Mouse (Mus musculus) fat pad, adult 2 months (tissue): ENCODE results near the gene Runx2.

Source experiments
- DNase-seq: peaks from one replicate; pipeline ENCODE4 v3.0.0-alpha.2; 2011; ENCODE audit warnings: low read depth, low spot score; ENCODE audit errors: extremely low read depth

Runx2 gene

DNA sequence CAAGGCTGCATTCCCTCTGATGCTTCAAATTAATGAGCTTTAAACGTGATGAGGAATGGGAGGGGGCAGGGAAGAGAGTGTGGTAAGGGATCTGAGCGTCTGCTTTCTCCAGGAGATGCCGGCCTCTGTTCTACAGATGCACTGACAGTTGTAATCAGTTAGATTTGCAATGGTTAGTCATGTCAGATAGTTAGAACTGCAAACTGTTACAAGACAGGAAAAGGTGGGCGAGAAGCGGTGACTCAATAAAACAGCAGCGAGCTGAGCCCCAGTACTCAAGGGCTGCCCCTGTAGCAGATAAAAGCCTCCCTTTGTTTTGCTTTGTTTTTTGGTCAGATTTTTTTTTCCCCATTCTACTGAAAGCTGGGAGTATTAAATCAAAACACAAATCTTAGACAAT, 96.6 kb downstream of the Runx2 start:
- DNase-seq, result no peak

GRCm38 (mm10) chr17:44714116-44714515, 100.5 kb downstream of the Runx2 start:
- no peak for DNase-seq

DNA sequence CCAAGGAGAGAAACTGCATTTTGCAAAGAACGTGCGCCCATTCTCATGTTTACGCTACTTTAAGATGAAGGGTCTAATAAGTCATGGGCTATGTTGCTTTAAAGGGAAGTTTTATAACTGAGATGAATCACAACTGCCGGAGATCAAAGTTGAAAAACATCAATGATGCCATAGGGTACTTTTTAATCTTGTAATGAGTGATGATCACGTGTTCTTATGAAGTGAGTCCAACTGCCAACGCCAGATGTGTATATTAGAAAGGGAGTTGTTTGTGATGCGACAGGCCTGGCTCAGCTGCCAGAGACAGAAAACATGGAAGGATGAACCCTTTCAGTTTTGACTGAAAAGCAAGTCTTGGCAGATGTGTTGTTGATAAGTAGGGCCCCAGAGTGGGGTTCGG, 101.2 kb downstream of the Runx2 start:
- DNase-seq, result no peak

DNA sequence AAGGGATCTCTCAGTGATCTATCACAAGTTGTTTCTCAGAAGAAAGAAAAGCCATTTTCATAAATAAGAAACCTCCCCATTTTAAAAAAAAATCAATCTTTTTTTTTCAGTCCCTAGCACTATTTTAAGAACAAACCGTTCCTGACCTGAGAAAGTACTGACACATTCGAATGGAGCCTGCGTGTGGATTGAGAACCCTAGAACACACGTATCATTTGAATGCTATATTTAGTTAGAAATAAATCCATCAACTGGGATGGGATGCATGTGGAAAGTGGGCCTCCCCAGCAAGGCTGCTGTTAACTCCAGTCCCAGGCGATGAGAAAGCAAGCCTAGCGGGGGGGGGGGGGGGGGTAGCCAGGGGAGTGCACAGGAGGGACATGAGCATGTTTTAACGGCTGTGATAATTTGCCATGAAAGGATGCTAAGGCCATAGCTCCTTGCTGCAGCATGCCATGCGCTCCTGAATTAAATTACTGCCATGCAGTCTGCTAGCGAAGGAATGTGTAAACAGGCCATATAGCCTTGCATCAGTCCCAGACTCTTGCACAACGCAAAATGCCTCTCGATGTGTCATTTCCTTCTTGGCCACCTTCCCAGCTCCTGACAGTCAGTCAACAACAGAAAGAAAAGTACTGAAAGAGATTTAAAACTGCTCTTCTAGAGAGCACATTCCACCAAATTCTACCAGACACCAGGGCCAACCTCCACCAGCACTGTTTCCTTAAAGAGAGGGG, 104.9 kb downstream of the Runx2 start:
- DNase-seq, result peak; percentile 54

- no peak for DNase-seq
Observed at GRCm38 (mm10) chr17:44707956-44708355, 106.6 kb downstream of the Runx2 start.

DNA sequence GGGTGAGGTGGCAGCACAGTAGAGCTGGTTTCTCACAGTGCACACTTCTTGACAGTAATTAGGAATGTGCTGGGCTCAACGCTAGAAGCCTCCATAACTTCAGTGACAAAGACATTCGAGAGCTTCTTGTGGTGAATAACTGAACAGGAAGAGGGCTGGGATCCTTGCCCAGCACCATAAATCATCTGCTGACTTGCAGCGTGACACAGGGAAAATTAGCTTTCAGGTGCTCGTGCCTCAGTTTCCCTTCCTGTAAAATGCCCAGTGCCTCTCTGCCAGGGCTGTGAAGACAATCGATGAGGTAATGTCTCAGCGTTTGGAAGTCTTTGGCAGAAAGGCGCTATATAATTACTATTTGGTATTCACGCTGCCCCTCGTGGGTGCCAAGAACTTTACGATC, 108.1 kb downstream of the Runx2 start:
- no peak for DNase-seq

- no peak for DNase-seq
Observed at GRCm38 (mm10) chr17:44702506-44703298, 111.9 kb downstream of the Runx2 start.

- DNase-seq, result no peak
Observed at GRCm38 (mm10) chr17:44701531-44701930, 113.1 kb downstream of the Runx2 start.

DNA sequence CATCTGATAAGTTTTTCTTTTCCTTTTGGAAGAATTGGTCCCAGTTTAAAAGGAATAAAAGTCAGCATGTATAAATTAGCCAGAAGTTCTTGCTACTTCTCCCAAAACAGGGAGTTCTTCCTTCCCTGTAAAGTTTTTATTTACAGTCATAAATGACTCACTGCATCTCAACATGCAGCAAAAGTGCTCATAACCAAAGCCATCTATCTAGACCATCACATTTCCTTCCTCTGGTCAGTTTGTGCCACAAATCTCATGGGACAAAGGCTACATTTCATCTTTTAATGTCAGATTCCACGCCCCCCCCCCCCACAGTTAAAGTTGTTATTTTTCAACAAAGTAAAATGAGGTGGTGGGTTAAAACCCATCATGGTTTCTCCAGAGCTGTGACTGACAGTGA, 114.3 kb downstream of the Runx2 start:
- no peak for DNase-seq

DNA sequence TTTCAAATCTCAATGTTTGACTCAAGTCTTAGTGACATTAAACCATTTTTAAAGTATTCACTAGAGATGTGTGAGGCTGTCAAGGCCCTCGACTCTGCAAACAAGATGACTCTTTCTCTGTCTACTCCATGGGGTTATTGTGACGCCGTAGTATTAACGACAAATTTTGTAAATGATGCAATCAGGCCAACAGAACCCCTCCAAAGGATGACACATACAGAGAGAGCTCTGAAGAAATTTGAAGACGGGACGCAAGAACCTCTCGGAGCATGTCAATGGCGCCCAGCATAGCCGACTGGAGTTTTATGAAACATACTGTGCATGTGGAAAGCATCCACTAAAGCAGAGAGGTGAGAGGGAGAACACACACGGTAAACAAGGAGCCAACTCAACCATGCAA, 117.5 kb downstream of the Runx2 start:
- DNase-seq, result no peak

DNA sequence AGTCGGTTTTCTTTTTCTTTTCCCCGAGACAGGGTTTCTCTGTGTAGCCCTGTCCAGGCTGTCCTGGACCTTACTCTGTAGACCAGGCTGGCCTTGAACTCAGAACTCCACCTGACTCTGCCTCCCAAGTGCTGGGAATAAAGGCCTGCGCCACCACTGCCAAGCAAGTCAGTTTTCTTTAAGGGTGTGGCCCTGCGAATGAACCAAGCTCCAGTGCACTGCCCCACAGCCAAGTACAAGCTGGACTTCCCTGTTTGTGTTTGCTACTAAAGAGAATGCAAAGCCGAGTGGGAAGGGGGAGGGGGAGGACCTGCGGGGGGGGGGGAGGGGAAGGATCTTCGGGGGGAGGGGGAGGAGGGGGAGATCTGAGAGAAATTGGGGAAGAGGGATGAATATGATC, 121.0 kb downstream of the Runx2 start:
- DNase-seq, result no peak

DNA sequence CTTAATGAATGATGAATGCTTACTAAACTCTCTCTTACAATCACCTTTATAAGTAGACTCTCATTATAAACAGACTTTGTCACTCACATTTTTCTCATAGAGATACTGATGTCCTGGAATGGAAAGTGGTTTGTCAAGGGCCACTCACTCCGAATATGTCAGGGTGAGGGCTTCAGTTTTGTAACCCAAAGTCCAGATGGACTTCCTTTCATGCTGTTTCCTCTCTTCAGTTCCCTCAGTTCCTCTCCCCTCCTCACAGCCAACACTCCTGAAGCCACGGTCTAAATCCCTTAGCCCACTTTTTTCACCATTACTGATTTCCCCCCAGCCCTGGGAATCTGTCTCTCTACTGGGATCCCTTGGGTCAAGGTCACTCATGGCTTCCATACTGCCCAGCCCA, 123.1 kb downstream of the Runx2 start:
- DNase-seq, result no peak

- no peak for DNase-seq
Observed at GRCm38 (mm10) chr17:44690410-44691035, 124.1 kb downstream of the Runx2 start.

GRCm38 (mm10) chr17:44688306-44688705, 126.3 kb downstream of the Runx2 start:
- DNase-seq, result peak; percentile 56

DNA sequence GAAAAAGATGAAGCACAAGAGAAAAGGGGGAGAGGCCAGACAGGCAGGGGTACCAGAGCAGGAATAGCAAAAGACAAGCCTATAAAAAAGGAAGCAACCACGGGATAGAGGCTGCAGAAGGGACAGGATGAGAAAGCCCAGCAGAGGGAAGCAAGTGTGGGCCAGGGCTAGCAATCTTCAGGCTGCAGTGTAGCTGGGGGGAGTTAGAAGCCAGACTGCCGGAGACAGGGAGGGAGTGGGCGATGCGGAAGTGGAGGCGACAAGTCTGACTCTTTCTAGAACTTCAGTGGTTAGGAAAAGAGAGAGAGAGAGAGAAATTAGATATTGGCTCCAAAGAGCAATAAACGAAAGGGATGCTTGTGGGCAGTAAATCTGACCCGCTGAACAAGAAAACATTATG, 129.1 kb downstream of the Runx2 start:
- no peak for DNase-seq

DNA sequence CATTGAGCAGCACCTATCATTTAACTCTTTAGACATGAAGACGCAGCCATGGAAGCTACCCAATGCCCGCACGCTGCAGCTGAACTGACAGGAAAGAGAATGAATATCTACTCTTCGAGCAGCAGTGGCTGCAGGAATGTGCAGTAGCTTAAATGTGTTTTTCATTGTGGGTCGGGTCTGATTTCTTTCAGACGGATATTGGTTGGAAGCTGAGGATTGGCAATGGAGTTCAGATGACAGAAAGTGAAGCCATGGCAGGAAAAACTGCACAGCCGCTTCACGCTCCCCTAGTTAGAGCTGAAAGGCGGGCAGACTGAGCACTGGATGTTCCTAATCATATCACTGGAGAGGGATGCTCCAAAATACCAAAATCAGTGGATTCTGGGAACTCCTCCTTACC, 131.6 kb downstream of the Runx2 start:
- no peak for DNase-seq

GRCm38 (mm10) chr17:44677782-44678181, 136.8 kb downstream of the Runx2 start:
- no peak for DNase-seq

GRCm38 (mm10) chr17:44672806-44673205, 141.8 kb downstream of the Runx2 start:
- no peak for DNase-seq

DNA sequence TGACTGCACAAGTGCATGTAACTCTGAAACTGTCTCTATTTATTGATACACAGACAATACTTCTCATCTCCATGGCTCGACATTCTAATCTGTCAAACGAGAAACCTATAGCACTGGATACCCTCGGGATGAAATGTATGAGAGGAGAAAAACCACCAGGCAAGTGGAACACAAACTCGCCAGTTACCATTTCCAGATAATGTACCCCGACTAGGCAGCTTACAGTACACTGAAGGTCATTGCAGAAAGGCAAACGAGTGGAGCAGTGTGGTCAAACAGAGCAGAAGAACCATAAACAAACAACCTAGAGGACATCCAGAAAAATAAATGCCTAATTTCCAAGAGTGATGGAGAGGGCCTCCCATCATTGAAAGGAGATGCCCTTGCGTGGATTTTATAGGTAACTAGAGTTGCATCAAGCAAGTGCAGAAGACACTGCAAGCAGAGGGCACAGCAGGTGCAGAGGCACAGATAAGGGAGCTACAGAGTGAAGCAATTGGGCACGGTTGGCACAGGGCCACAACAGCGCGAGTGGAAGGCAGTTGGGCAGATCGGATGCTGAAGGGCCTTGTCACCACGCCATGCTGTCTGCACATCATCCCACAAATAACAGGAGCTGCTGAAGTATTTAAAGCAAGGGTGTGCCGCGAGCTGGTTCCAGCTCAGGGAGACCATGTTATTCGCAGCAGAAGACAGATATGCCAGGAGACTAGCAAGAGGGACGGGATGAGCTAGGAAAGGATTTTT, 142.5 kb downstream of the Runx2 start:
- no peak for DNase-seq

- DNase-seq, result no peak
Observed at GRCm38 (mm10) chr17:44669985-44670384, 144.6 kb downstream of the Runx2 start.

DNA sequence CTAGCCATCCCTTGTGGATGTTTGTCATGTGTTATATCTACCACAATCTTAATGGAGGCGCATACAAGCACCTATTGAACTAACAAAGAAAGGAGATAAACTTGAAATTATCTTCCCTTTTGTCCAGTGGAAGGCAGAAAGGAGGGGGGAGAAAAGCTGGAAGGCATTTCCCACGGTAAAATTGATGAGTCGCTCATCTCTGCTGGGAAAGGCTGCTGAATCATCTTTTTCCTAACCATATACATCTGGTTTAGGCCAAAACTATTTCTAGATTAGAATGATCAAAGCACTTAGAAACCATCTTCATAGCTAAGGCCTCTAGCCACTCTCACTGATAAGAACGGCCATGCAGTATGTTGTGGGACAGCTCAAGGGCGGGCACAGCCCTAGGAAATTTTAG, 147.3 kb downstream of the Runx2 start:
- DNase-seq, result no peak
